Mouse (Mus musculus) stomach, postnatal 0 days (tissue): ENCODE data around the gene Stxbp4. TPM values are rescaled to one million over a fixed set of nuclear protein-coding genes. Genes with fewer than 3 reads are reported as not detected.
A peak's percentile ranks its signal among the peaks of the same experiment; 100 is the strongest.

ENCODE experiments used
- ATAC-seq: fragments of 200-750 bp; cut with Nextera tagmentation; 2 replicates; pipeline ENCODE4 v1.8.0; 2017; ENCODE audit not compliant: low FRiP score, low TSS enrichment
- DNase-seq: peaks from one replicate; pipeline ENCODE4 v3.0.0-alpha.2; 2016; ENCODE audit warnings: low spot score
- H3K27ac ChIP-seq: fragments of 300-500 bp; sonication (generic); replicated peaks from 2 replicates; pipeline ENCODE4 v1.5.1; 2014; ENCODE audit warnings: mild to moderate bottlenecking, control low read depth
- H3K27me3 ChIP-seq: fragments of 300-500 bp; sonication (generic); 2 replicates; pipeline ENCODE4 v1.6.1; 2014; ENCODE audit warnings: low read length; ENCODE audit not compliant: control insufficient read depth, insufficient read depth
- H3K36me3 ChIP-seq: fragments of 300-500 bp; sonication (generic); 2 replicates; pipeline ENCODE4 v1.6.1; 2014; ENCODE audit warnings: low read length, mixed read lengths; ENCODE audit not compliant: control insufficient read depth, insufficient read depth
- H3K4me1 ChIP-seq: fragments of 300-500 bp; sonication (generic); replicated peaks from 2 replicates; pipeline ENCODE4 v1.6.1; 2014; ENCODE audit warnings: antibody characterized with exemption; ENCODE audit not compliant: control insufficient read depth, insufficient read depth
- H3K4me2 ChIP-seq: fragments of 300-500 bp; sonication (generic); replicated peaks from 2 replicates; pipeline ENCODE4 v1.6.1; 2014; ENCODE audit warnings: low read depth, mild to moderate bottlenecking, control low read depth, moderate library complexity
- H3K4me3 ChIP-seq: fragments of 300-500 bp; sonication (generic); 2 replicates; pipeline ENCODE4 v1.5.1; 2014; ENCODE audit warnings: low read depth, low read length, control low read depth
- H3K9ac ChIP-seq: fragments of 300-500 bp; sonication (generic); 2 replicates; pipeline ENCODE4 v1.6.1; 2014; ENCODE audit warnings: mild to moderate bottlenecking, low read length, control low read depth, mixed read lengths
- H3K9me3 ChIP-seq: fragments of 300-500 bp; sonication (generic); 2 replicates; pipeline ENCODE4 v1.6.1; 2016; ENCODE audit warnings: low read length; ENCODE audit not compliant: control insufficient read depth
- CTCF ChIP-seq: IDR thresholded peaks from 2 replicates; pipeline ENCODE4 v1.5.1; 2016; ENCODE audit warnings: antibody characterized with exemption, low read depth, mild to moderate bottlenecking, moderate library complexity
- EP300 ChIP-seq: optimal IDR thresholded peaks from 2 replicates; pipeline ENCODE3; 2016; ENCODE audit warnings: antibody characterized with exemption
- WGBS: fragments of 180-500 bp; shearing (Covaris S2); extraction: QIAGEN DNeasy Blood & Tissue Kit; methylation state at CpG from one replicate; pipeline ENCODE4 v1.1.7; 2014; 5-methylcytosine and 5-hydroxymethylcytosine counted together
- polyA plus RNA-seq: library from polyadenylated mRNA; unstranded; fragments of >200 nt; fragmentation: Nextera tagmentation; extraction: Ambion mirVana; gene quantifications from 2 replicates; pipeline ENCODE4 v1.2.1, GENCODE M21; 2015

The Stxbp4 gene
- polyA plus RNA-seq, 1 experiment from 2014 or later, result 2.7 TPM

GRCm38 (mm10) chr11:90638312-90638830, 487 bp upstream of the Stxbp4 start:
- peak overlapping the region; percentile 97 for H3K4me3 ChIP-seq
- no peaks in the 10 kb centered on the region for H3K9me3 ChIP-seq
- ATAC-seq (no peak; the same call in 1 of the 2 replicates), DNase-seq (peak; percentile 53)
- peak overlapping the region; percentile 87 for H3K27ac ChIP-seq
- under 1% methylated on average over 49 of the region's 54 CpGs for WGBS
- no peak for TF ChIP-seq CTCF
- peak; percentile 32 for TF ChIP-seq EP300
- no peaks in the 10 kb centered on the region for H3K27me3 ChIP-seq
- peak overlapping the region; percentile 90 for H3K9ac ChIP-seq
- no peaks in the 10 kb centered on the region for H3K4me1 ChIP-seq
- peak overlapping the region; percentile 66 for H3K4me2 ChIP-seq
- H3K36me3 ChIP-seq, result no peaks in the 10 kb centered on the region

GRCm38 (mm10) chr11:90634661-90635060, 3.2 kb downstream of the Stxbp4 start:
- Histone ChIP-seq H3K4me1 (no peaks in the 10 kb centered on the region), H3K27ac (no peak overlapping the region), H3K9ac (0 out of 2 replicates have a peak overlapping the region, but pooled peaks have one; percentile 13), H3K27me3 (no peaks in the 10 kb centered on the region), H3K4me3 (no peak overlapping the region), H3K4me2 (no peak overlapping the region), H3K9me3 (no peaks in the 10 kb centered on the region), H3K36me3 (no peaks in the 10 kb centered on the region)
- 89% methylated on average over 3 of the region's 3 CpGs for WGBS
- DNase-seq (no peak), ATAC-seq (no peak)
- no peak for TF ChIP-seq CTCF
- TF ChIP-seq EP300, result no peak

- Histone ChIP-seq H3K9ac (no peak overlapping the region), H3K9me3 (no peaks in the 10 kb centered on the region), H3K4me2 (no peak overlapping the region), H3K4me3 (no peak overlapping the region), H3K4me1 (no peaks in the 10 kb centered on the region), H3K36me3 (no peaks in the 10 kb centered on the region), H3K27ac (no peak overlapping the region), H3K27me3 (no peaks in the 10 kb centered on the region)
- ATAC-seq, result no peak
- TF ChIP-seq EP300, result no peak
- TF ChIP-seq CTCF, result peak; percentile 31
- WGBS, result 75% methylated on average over 2 of the region's 2 CpGs
- DNase-seq, result no peak
Measured at GRCm38 (mm10) chr11:90632480-90632879, 5.4 kb downstream of the Stxbp4 start.

GRCm38 (mm10) chr11:90627751-90628150, 10.1 kb downstream of the Stxbp4 start:
- Histone ChIP-seq H3K9ac (no peak overlapping the region), H3K27ac (no peak overlapping the region), H3K9me3 (no peaks in the 10 kb centered on the region), H3K4me1 (no peaks in the 10 kb centered on the region), H3K4me2 (no peak overlapping the region), H3K27me3 (no peaks in the 10 kb centered on the region), H3K4me3 (no peak overlapping the region), H3K36me3 (no peaks in the 10 kb centered on the region)
- TF ChIP-seq CTCF (no peak), EP300 (no peak)
- no peak for DNase-seq
- no peak for ATAC-seq
- WGBS, result 50% methylated on average over 1 of the region's 1 CpGs

GRCm38 (mm10) chr11:90625174-90625573, 12.7 kb downstream of the Stxbp4 start:
- WGBS, result 76% methylated on average over 1 of the region's 1 CpGs
- no peak overlapping the region for H3K9ac ChIP-seq
- H3K27ac ChIP-seq, result no peak overlapping the region
- ATAC-seq, result no peak
- no peak overlapping the region for H3K4me2 ChIP-seq
- H3K4me3 ChIP-seq, result no peak overlapping the region
- DNase-seq, result no peak
- H3K4me1 ChIP-seq, result no peaks in the 10 kb centered on the region
- TF ChIP-seq EP300, result no peak
- no peaks in the 10 kb centered on the region for H3K27me3 ChIP-seq
- H3K36me3 ChIP-seq, result no peaks in the 10 kb centered on the region
- H3K9me3 ChIP-seq, result no peaks in the 10 kb centered on the region

DNA sequence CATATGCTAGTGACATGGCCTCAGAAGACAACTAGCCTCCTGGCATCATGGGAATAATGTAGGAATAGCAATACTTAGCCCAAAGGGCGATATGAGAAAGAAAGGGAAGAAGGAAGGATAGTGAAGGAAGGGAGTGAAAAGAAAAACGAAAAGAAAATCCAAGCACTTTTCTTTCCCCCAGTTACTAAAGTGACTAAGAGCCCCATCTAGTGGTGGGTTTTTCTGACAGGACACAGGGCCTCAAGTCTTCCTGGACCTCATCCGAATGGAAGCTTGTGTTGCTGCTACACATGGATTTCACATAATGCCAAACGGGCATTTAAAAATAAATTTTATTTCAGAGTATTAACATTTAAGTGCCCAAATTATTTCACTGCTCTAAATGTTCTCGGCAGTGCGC, 14.4 kb downstream of the Stxbp4 start:
- no peak overlapping the region for H3K9ac ChIP-seq
- H3K27me3 ChIP-seq, result no peaks in the 10 kb centered on the region
- H3K36me3 ChIP-seq, result no peaks in the 10 kb centered on the region
- ATAC-seq (no peak), DNase-seq (no peak)
- H3K9me3 ChIP-seq, result no peaks in the 10 kb centered on the region
- no peak overlapping the region for H3K4me3 ChIP-seq
- TF ChIP-seq CTCF, result peak; percentile 82
- no peak for TF ChIP-seq EP300
- no peak overlapping the region for H3K27ac ChIP-seq
- no peak overlapping the region for H3K4me2 ChIP-seq
- 50% methylated on average over 6 of the region's 6 CpGs for WGBS
- H3K4me1 ChIP-seq, result no peaks in the 10 kb centered on the region
